Mouse (Mus musculus): ENCODE data around the gene Dact1. TPM values are rescaled to one million over a fixed set of nuclear protein-coding genes. Genes with fewer than 3 reads are reported as not detected.

The Dact1 gene
- total and polyA plus RNA-seq, 3 experiments: 2.7 to 4.6 (median 3.7) TPM

DNA sequence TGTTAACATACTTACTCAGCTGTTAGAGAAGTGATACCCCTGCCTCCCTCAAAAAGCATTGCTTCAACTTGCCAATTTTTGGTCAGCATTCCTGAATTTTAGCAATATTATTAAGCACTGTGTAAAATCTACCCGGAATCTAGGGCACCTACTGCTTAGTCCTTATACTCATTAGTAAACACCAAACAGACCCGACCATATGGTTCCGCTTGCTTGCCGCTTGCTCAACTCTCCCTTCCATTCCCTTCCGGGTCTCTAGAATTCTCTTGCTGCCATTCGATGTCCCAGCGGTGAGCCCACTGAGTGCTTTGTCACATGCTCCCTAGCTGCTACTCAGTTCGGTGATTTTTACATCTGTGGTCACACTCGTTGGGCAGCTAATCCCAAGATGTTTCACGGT is 45.0 kb downstream of the Dact1 start:
- no peak overlapping the region for H3K4me2 ChIP-seq (ENCODE audit: insufficient read depth, low read depth, poor library complexity, severe bottlenecking)
- in situ Hi-C loops (cut with MboI; ENCODE audit: low pct_ligation_motif_present, low pct_unique_long_range_greater_than_20kb, low sequenced_read_pairs) (no loop called here), dilution Hi-C loops (cut with MboI; ENCODE audit: extremely low pct_ligation_motif_present, extremely low pct_unique_long_range_greater_than_20kb, low sequenced_read_pairs) (no loop called here)
- peaks cover 2% of the 10 kb centered on the region for H3K9me3 ChIP-seq (replicated peaks; ENCODE audit: low read length)
- no peaks in the 10 kb centered on the region for H3K27me3 ChIP-seq (replicated peaks)
- no peak overlapping the region for H3K4me3 ChIP-seq (replicated peaks in 1 of 3; ENCODE audit: low read depth in 2 of 3, low read length in 2 of 3, poor library complexity in 1 of 3)
- no peaks in the 10 kb centered on the region for H3K79me2 ChIP-seq (replicated peaks; ENCODE audit: control insufficient read depth, extremely low read depth, insufficient read depth, poor library complexity, severe bottlenecking)
- H3K4me1 ChIP-seq (ENCODE audit: control insufficient read depth in 1 of 2, insufficient read depth in 2 of 2): peaks cover 0 to 7% of the 10 kb centered on the region in 2 experiments; a peak in 2 of 4 replicates
- TF ChIP-seq JUN (IDR thresholded peaks at IDR 0.05; ENCODE audit: insufficient read depth, low read depth, low read length): no peak
- TF ChIP-seq ELF1 (IDR thresholded peaks at IDR 0.05; ENCODE audit: low read depth, low read length): no peak
- TF ChIP-seq CTCF (conservative IDR thresholded peaks at IDR 0.05 in 1 of 2, IDR thresholded peaks at IDR 0.05 in 1 of 2; ENCODE audit: low read depth in 2 of 2, low read length in 2 of 2): no peak
- TF ChIP-seq ETS1 (conservative IDR thresholded peaks at IDR 0.05; ENCODE audit: low read depth, low read length): no peak
- TF ChIP-seq MYC (IDR thresholded peaks at IDR 0.05; ENCODE audit: low read depth, low read length): no peak
- TF ChIP-seq POLR2A (IDR thresholded peaks at IDR 0.05; ENCODE audit: low read depth, low read length): no peak
- no peak overlapping the region for H3K27ac ChIP-seq (ENCODE audit: insufficient read depth, low read depth)
- H3K36me3 ChIP-seq (replicated peaks in 1 of 2; ENCODE audit: control insufficient read depth in 1 of 2, insufficient read depth in 1 of 2, low read length in 1 of 2): no peaks in the 10 kb centered on the region
- H3K9ac ChIP-seq (ENCODE audit: insufficient read depth, low read depth): no peak overlapping the region
- no peak for DNase-seq (ENCODE audit: extremely low read depth)

DNA sequence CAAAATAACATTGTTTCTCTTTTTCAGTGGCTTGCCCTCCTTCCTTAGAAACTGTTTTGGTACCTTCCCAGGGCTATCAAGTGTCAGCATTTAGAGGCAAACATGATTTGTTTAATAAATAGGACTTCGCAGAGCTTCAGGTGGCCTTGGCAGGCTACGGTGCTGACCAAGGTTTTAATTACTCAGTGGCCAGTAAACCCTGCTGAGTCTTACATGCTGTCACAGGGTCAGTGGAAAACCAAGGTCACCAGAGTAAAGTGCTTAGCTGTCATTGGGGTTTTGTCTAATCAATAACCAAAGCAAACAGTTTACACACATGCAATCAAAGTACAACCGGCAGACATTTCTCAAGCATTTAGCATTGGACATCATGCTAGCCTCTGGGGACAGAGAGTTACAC is 45.4 kb downstream of the Dact1 start:
- Histone ChIP-seq H3K9me3 (replicated peaks; ENCODE audit: low read length) (peaks cover 2% of the 10 kb centered on the region), H3K27ac (ENCODE audit: insufficient read depth, low read depth) (no peak overlapping the region), H3K36me3 (replicated peaks in 1 of 2; ENCODE audit: control insufficient read depth in 1 of 2, insufficient read depth in 1 of 2, low read length in 1 of 2) (no peaks in the 10 kb centered on the region), H3K4me2 (ENCODE audit: insufficient read depth, low read depth, poor library complexity, severe bottlenecking) (no peak overlapping the region), H3K27me3 (replicated peaks) (no peaks in the 10 kb centered on the region), H3K79me2 (replicated peaks; ENCODE audit: control insufficient read depth, extremely low read depth, insufficient read depth, poor library complexity, severe bottlenecking) (no peaks in the 10 kb centered on the region), H3K4me1 (ENCODE audit: control insufficient read depth in 1 of 2, insufficient read depth in 2 of 2) (peaks cover 0 to 9% of the 10 kb centered on the region in 2 experiments; a peak in 2 of 4 replicates), H3K9ac (ENCODE audit: insufficient read depth, low read depth) (no peak overlapping the region), H3K4me3 (replicated peaks in 1 of 3; ENCODE audit: low read depth in 2 of 3, low read length in 2 of 3, poor library complexity in 1 of 3) (no peak overlapping the region)
- in situ Hi-C loops (cut with MboI; ENCODE audit: low pct_ligation_motif_present, low pct_unique_long_range_greater_than_20kb, low sequenced_read_pairs): no loop called here
- DNase-seq (ENCODE audit: extremely low read depth): no peak
- TF ChIP-seq UBTF (IDR thresholded peaks at IDR 0.05; ENCODE audit: low read depth, low read length) (no peak), NRF1 (IDR thresholded peaks at IDR 0.05; ENCODE audit: low read depth, low read length) (no peak), NELFE (IDR thresholded peaks at IDR 0.05; ENCODE audit: low read depth, low read length) (no peak), USF1 (IDR thresholded peaks at IDR 0.05; ENCODE audit: low read depth, low read length) (no peak), TBP (conservative IDR thresholded peaks at IDR 0.05; ENCODE audit: low read depth, low read length) (no peak), TCF12 (IDR thresholded peaks at IDR 0.05; ENCODE audit: low read depth, low read length) (no peak), MEF2A (IDR thresholded peaks at IDR 0.05; ENCODE audit: borderline replicate concordance, low read depth, low read length) (no peak)
- dilution Hi-C loops (cut with MboI; ENCODE audit: extremely low pct_ligation_motif_present, extremely low pct_unique_long_range_greater_than_20kb, low sequenced_read_pairs): no loop called here

DNA sequence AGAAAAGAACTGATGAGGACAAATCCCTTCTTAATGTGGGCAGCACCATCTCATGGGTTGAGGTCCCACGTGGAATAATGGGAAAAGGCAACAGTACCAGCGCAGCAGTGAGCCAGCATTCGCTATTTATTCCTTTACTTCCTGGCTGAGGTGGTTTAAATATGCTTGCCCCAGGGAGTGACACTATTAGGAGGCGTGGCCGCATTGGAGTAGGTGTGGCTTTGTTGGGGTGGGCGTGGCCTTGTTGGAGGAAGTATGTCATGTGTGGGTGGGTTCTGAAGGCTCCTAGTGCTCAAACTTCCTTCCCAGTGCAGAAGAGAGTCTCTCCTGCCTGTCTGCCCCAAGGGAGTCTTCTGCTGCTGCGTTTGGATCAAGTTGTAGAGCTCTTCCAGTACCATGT is 51.9 kb downstream of the Dact1 start:
- peak overlapping the region in 1 of 3 experiments; percentile 26 for H3K4me3 ChIP-seq (replicated peaks in 1 of 3; ENCODE audit: low read depth in 2 of 3, low read length in 2 of 3, poor library complexity in 1 of 3)
- no peaks in the 10 kb centered on the region for H3K27me3 ChIP-seq (replicated peaks)
- peaks cover 0 to 9% of the 10 kb centered on the region in 2 experiments; a peak in 2 of 4 replicates for H3K4me1 ChIP-seq (ENCODE audit: control insufficient read depth in 1 of 2, insufficient read depth in 2 of 2)
- H3K9ac ChIP-seq (ENCODE audit: insufficient read depth, low read depth): no peak overlapping the region
- no peaks in the 10 kb centered on the region for H3K36me3 ChIP-seq (replicated peaks in 1 of 2; ENCODE audit: control insufficient read depth in 1 of 2, insufficient read depth in 1 of 2, low read length in 1 of 2)
- peak; percentile 69 for DNase-seq (ENCODE audit: extremely low read depth)
- H3K4me2 ChIP-seq (ENCODE audit: insufficient read depth, low read depth, poor library complexity, severe bottlenecking): no peak overlapping the region
- no peaks in the 10 kb centered on the region for H3K79me2 ChIP-seq (replicated peaks; ENCODE audit: control insufficient read depth, extremely low read depth, insufficient read depth, poor library complexity, severe bottlenecking)
- no peak overlapping the region for H3K27ac ChIP-seq (ENCODE audit: insufficient read depth, low read depth)
- H3K9me3 ChIP-seq (replicated peaks; ENCODE audit: low read length): no peaks in the 10 kb centered on the region
- dilution Hi-C loops (cut with MboI; ENCODE audit: extremely low pct_ligation_motif_present, extremely low pct_unique_long_range_greater_than_20kb, low sequenced_read_pairs) (no loop called here), in situ Hi-C loops (cut with MboI; ENCODE audit: low pct_ligation_motif_present, low pct_unique_long_range_greater_than_20kb, low sequenced_read_pairs) (no loop called here)
- TF ChIP-seq ZC3H11A (IDR thresholded peaks at IDR 0.05; ENCODE audit: low read depth, low read length) (no peak), CTCF (conservative IDR thresholded peaks at IDR 0.05 in 1 of 2, IDR thresholded peaks at IDR 0.05 in 1 of 2; ENCODE audit: low read depth in 2 of 2, low read length in 2 of 2) (no peak), BHLHE40 (IDR thresholded peaks at IDR 0.05; ENCODE audit: low read depth, low read length) (no peak), SMC3 (IDR thresholded peaks at IDR 0.05; ENCODE audit: low read depth, low read length) (no peak), UBTF (IDR thresholded peaks at IDR 0.05; ENCODE audit: low read depth, low read length) (no peak), KAT2A (IDR thresholded peaks at IDR 0.05; ENCODE audit: insufficient replicate concordance, low read length) (no peak), USF2 (conservative IDR thresholded peaks at IDR 0.05; ENCODE audit: low read depth, low read length) (no peak), TCF12 (IDR thresholded peaks at IDR 0.05; ENCODE audit: low read depth, low read length) (no peak), EP300 (IDR thresholded peaks at IDR 0.05; ENCODE audit: low read length) (no peak), IRF4 (IDR thresholded peaks at IDR 0.05; ENCODE audit: low read depth, low read length) (no peak), SIN3A (IDR thresholded peaks at IDR 0.05; ENCODE audit: low read length) (no peak), CHD1 (IDR thresholded peaks at IDR 0.05; ENCODE audit: low read depth, low read length) (no peak), POLR2A (IDR thresholded peaks at IDR 0.05; ENCODE audit: low read depth, low read length) (no peak), JUND (conservative IDR thresholded peaks at IDR 0.05; ENCODE audit: low read depth, low read length) (no peak), JUN (IDR thresholded peaks at IDR 0.05; ENCODE audit: insufficient read depth, low read depth, low read length) (no peak), MAFK (IDR thresholded peaks at IDR 0.05; ENCODE audit: insufficient replicate concordance, low read length) (no peak), MAZ (IDR thresholded peaks at IDR 0.05; ENCODE audit: low read depth, low read length) (no peak), MAX (IDR thresholded peaks at IDR 0.05; ENCODE audit: low read length) (no peak), USF1 (IDR thresholded peaks at IDR 0.05; ENCODE audit: low read depth, low read length) (no peak)

Data from CH12.LX (cell line).